Mouse (Mus musculus): Measurements from ENCODE around the gene Map2. TPM values are rescaled to one million over a fixed set of nuclear protein-coding genes. Genes with fewer than 3 reads are reported as not detected.
A peak's percentile ranks its signal among the peaks of the same experiment; 100 is the strongest.

Gene Map2
- polyA plus RNA-seq, 1 experiment from 2014 or later, result 4.9 TPM

GRCm38 (mm10) chr1:66226372-66227368, 51.6 kb downstream of the Map2 start:
- WGBS, result 54% methylated on average over 7 of the region's 7 CpGs
- Histone ChIP-seq H3K27me3 (ENCODE audit: control insufficient read depth, insufficient read depth, low read length) (no peaks in the 10 kb centered on the region), H3K27ac (ENCODE audit: low read depth, low read length) (no peak overlapping the region), H3K4me1 (ENCODE audit: control insufficient read depth, insufficient read depth, low read length) (no peaks in the 10 kb centered on the region), H3K9me3 (ENCODE audit: control insufficient read depth, low read length) (no peaks in the 10 kb centered on the region), H3K4me2 (replicated peaks; ENCODE audit: low read depth, low read length) (no peak overlapping the region), H3K36me3 (ENCODE audit: control insufficient read depth, insufficient read depth, low read length) (no peaks in the 10 kb centered on the region), H3K9ac (ENCODE audit: low read depth, low read length) (no peak overlapping the region), H3K4me3 (ENCODE audit: low read length) (no peak overlapping the region)
- ATAC-seq (ENCODE audit: low FRiP score, low TSS enrichment), result peak; percentile 68; the same call in 1 of the 2 replicates

GRCm38 (mm10) chr1:66228205-66228604, 53.1 kb downstream of the Map2 start:
- no peak overlapping the region for H3K9ac ChIP-seq (ENCODE audit: low read depth, low read length)
- H3K4me2 ChIP-seq (replicated peaks; ENCODE audit: low read depth, low read length), result no peak overlapping the region
- no peak for ATAC-seq (ENCODE audit: low FRiP score, low TSS enrichment)
- WGBS, result 78% methylated on average over 3 of the region's 3 CpGs
- H3K4me1 ChIP-seq (ENCODE audit: control insufficient read depth, insufficient read depth, low read length), result no peaks in the 10 kb centered on the region
- no peaks in the 10 kb centered on the region for H3K36me3 ChIP-seq (ENCODE audit: control insufficient read depth, insufficient read depth, low read length)
- H3K9me3 ChIP-seq (ENCODE audit: control insufficient read depth, low read length), result no peaks in the 10 kb centered on the region
- H3K27me3 ChIP-seq (ENCODE audit: control insufficient read depth, insufficient read depth, low read length), result no peaks in the 10 kb centered on the region
- no peak overlapping the region for H3K4me3 ChIP-seq (ENCODE audit: low read length)
- H3K27ac ChIP-seq (ENCODE audit: low read depth, low read length), result no peak overlapping the region

- Histone ChIP-seq H3K36me3 (ENCODE audit: control insufficient read depth, insufficient read depth, low read length) (no peaks in the 10 kb centered on the region), H3K4me3 (ENCODE audit: low read length) (no peak overlapping the region), H3K27me3 (ENCODE audit: control insufficient read depth, insufficient read depth, low read length) (no peaks in the 10 kb centered on the region), H3K27ac (ENCODE audit: low read depth, low read length) (no peak overlapping the region), H3K4me1 (ENCODE audit: control insufficient read depth, insufficient read depth, low read length) (no peaks in the 10 kb centered on the region), H3K9me3 (ENCODE audit: control insufficient read depth, low read length) (no peaks in the 10 kb centered on the region), H3K4me2 (replicated peaks; ENCODE audit: low read depth, low read length) (no peak overlapping the region), H3K9ac (ENCODE audit: low read depth, low read length) (no peak overlapping the region)
- WGBS, result 93% methylated on average over 3 of the region's 3 CpGs
- no peak for ATAC-seq (ENCODE audit: low FRiP score, low TSS enrichment)
Measured at GRCm38 (mm10) chr1:66230345-66230744, 55.3 kb downstream of the Map2 start.

GRCm38 (mm10) chr1:66231963-66232362, 56.9 kb downstream of the Map2 start:
- no peaks in the 10 kb centered on the region for H3K27me3 ChIP-seq (ENCODE audit: control insufficient read depth, insufficient read depth, low read length)
- 92% methylated on average over 4 of the region's 4 CpGs for WGBS
- no peak for ATAC-seq (ENCODE audit: low FRiP score, low TSS enrichment)
- H3K27ac ChIP-seq (ENCODE audit: low read depth, low read length), result no peak overlapping the region
- H3K4me2 ChIP-seq (replicated peaks; ENCODE audit: low read depth, low read length), result no peak overlapping the region
- no peak overlapping the region for H3K4me3 ChIP-seq (ENCODE audit: low read length)
- no peaks in the 10 kb centered on the region for H3K4me1 ChIP-seq (ENCODE audit: control insufficient read depth, insufficient read depth, low read length)
- no peak overlapping the region for H3K9ac ChIP-seq (ENCODE audit: low read depth, low read length)
- no peaks in the 10 kb centered on the region for H3K36me3 ChIP-seq (ENCODE audit: control insufficient read depth, insufficient read depth, low read length)
- no peaks in the 10 kb centered on the region for H3K9me3 ChIP-seq (ENCODE audit: control insufficient read depth, low read length)

- Histone ChIP-seq H3K4me3 (ENCODE audit: low read length) (no peak overlapping the region), H3K27ac (ENCODE audit: low read depth, low read length) (no peak overlapping the region)
- ATAC-seq (ENCODE audit: low FRiP score, low TSS enrichment), result peak; percentile 35; the same call in 1 of the 2 replicates
Measured at GRCm38 (mm10) chr1:66244910-66245309, 69.8 kb downstream of the Map2 start.

GRCm38 (mm10) chr1:66251649-66252332, 76.7 kb downstream of the Map2 start:
- peak; percentile 52; the same call in 1 of the 2 replicates for ATAC-seq (ENCODE audit: low FRiP score, low TSS enrichment)
- no peak overlapping the region for H3K9ac ChIP-seq (ENCODE audit: low read depth, low read length)
- no peak overlapping the region for H3K4me3 ChIP-seq (ENCODE audit: low read length)
- no peaks in the 10 kb centered on the region for H3K9me3 ChIP-seq (ENCODE audit: control insufficient read depth, low read length)
- no peaks in the 10 kb centered on the region for H3K4me1 ChIP-seq (ENCODE audit: control insufficient read depth, insufficient read depth, low read length)
- H3K4me2 ChIP-seq (replicated peaks; ENCODE audit: low read depth, low read length), result no peak overlapping the region
- WGBS, result 36% methylated on average over 4 of the region's 4 CpGs
- H3K27ac ChIP-seq (ENCODE audit: low read depth, low read length), result 0 out of 2 replicates have a peak overlapping the region, but pooled peaks have one; percentile 55
- H3K27me3 ChIP-seq (ENCODE audit: control insufficient read depth, insufficient read depth, low read length), result no peaks in the 10 kb centered on the region
- H3K36me3 ChIP-seq (ENCODE audit: control insufficient read depth, insufficient read depth, low read length), result no peaks in the 10 kb centered on the region

More at GRCm38 (mm10) chr1:66244910-66245309, 69.8 kb downstream of the Map2 start:
- Histone ChIP-seq H3K9ac (ENCODE audit: low read depth, low read length) (no peak overlapping the region), H3K4me1 (ENCODE audit: control insufficient read depth, insufficient read depth, low read length) (no peaks in the 10 kb centered on the region), H3K36me3 (ENCODE audit: control insufficient read depth, insufficient read depth, low read length) (no peaks in the 10 kb centered on the region), H3K27me3 (ENCODE audit: control insufficient read depth, insufficient read depth, low read length) (no peaks in the 10 kb centered on the region), H3K4me2 (replicated peaks; ENCODE audit: low read depth, low read length) (no peak overlapping the region), H3K9me3 (ENCODE audit: control insufficient read depth, low read length) (no peaks in the 10 kb centered on the region)
- WGBS, result 37% methylated on average over 1 of the region's 1 CpGs

GRCm38 (mm10) chr1:66252333-66252724, 77.3 kb downstream of the Map2 start:
- no peak for ATAC-seq (ENCODE audit: low FRiP score, low TSS enrichment)

GRCm38 (mm10) chr1:66263220-66263619, 88.1 kb downstream of the Map2 start:
- 75% methylated on average over 3 of the region's 3 CpGs for WGBS
- H3K9ac ChIP-seq (ENCODE audit: low read depth, low read length), result no peak overlapping the region
- no peaks in the 10 kb centered on the region for H3K27me3 ChIP-seq (ENCODE audit: control insufficient read depth, insufficient read depth, low read length)
- no peaks in the 10 kb centered on the region for H3K9me3 ChIP-seq (ENCODE audit: control insufficient read depth, low read length)
- H3K27ac ChIP-seq (ENCODE audit: low read depth, low read length), result no peak overlapping the region
- no peak overlapping the region for H3K4me3 ChIP-seq (ENCODE audit: low read length)
- no peaks in the 10 kb centered on the region for H3K36me3 ChIP-seq (ENCODE audit: control insufficient read depth, insufficient read depth, low read length)
- ATAC-seq (ENCODE audit: low FRiP score, low TSS enrichment), result no peak
- H3K4me1 ChIP-seq (ENCODE audit: control insufficient read depth, insufficient read depth, low read length), result no peaks in the 10 kb centered on the region
- no peak overlapping the region for H3K4me2 ChIP-seq (replicated peaks; ENCODE audit: low read depth, low read length)

More at GRCm38 (mm10) chr1:66252333-66252724, 77.3 kb downstream of the Map2 start:
- Histone ChIP-seq H3K9ac (ENCODE audit: low read depth, low read length) (no peak overlapping the region), H3K4me3 (ENCODE audit: low read length) (no peak overlapping the region), H3K36me3 (ENCODE audit: control insufficient read depth, insufficient read depth, low read length) (no peaks in the 10 kb centered on the region), H3K9me3 (ENCODE audit: control insufficient read depth, low read length) (no peaks in the 10 kb centered on the region), H3K4me2 (replicated peaks; ENCODE audit: low read depth, low read length) (no peak overlapping the region), H3K27ac (ENCODE audit: low read depth, low read length) (0 out of 2 replicates have a peak overlapping the region, but pooled peaks have one; percentile 55), H3K4me1 (ENCODE audit: control insufficient read depth, insufficient read depth, low read length) (no peaks in the 10 kb centered on the region), H3K27me3 (ENCODE audit: control insufficient read depth, insufficient read depth, low read length) (no peaks in the 10 kb centered on the region)
- 72% methylated on average over 8 of the region's 8 CpGs for WGBS

Data from kidney, embryonic 14.5 days (tissue).